Mouse (Mus musculus) cerebellum, adult 2 months (tissue): ENCODE measurements around the gene Spx. TPM values are rescaled to one million over a fixed set of nuclear protein-coding genes. Genes with fewer than 3 reads are reported as not detected.
A peak's percentile ranks its signal among the peaks of the same experiment; 100 is the strongest.

Experiments
- DNase-seq, 2 experiments: peaks; one replicate each; pipeline ENCODE4 v3.0.0; 2021
- H3K27ac ChIP-seq: fragments of 200-500 bp; 2 replicates; pipeline ENCODE4 v1.5.1; 2012; ENCODE audit warnings: low read length, control low read depth, inconsistent platforms; ENCODE audit not compliant: insufficient read depth
- H3K27me3 ChIP-seq: fragments of 200-500 bp; 2 replicates; pipeline ENCODE4 v1.6.1; 2012; ENCODE audit warnings: inconsistent platforms, mild to moderate bottlenecking, low read length, moderate library complexity; ENCODE audit not compliant: control insufficient read depth, insufficient read depth
- H3K4me1 ChIP-seq: fragments of 200-500 bp; 2 replicates; pipeline ENCODE4 v1.6.1; 2011; ENCODE audit warnings: low read length; ENCODE audit not compliant: control insufficient read depth, insufficient read depth
- H3K4me3 ChIP-seq: fragments of 200-500 bp; replicated peaks from 2 replicates; pipeline ENCODE3; 2011; ENCODE audit warnings: mild to moderate bottlenecking, low read depth, low read length, control low read depth; ENCODE audit not compliant: insufficient read depth
- CTCF ChIP-seq: fragments of 200-500 bp; IDR thresholded peaks from 2 replicates; pipeline ENCODE4 v1.5.1; 2011; ENCODE audit warnings: low read depth, mild to moderate bottlenecking, control low read depth, low read length, moderate library complexity, borderline replicate concordance; ENCODE audit not compliant: insufficient read depth
- POLR2A ChIP-seq: fragments of 200-500 bp; IDR thresholded peaks from 2 replicates; pipeline ENCODE4 v1.6.1; 2011; ENCODE audit warnings: low read length, control low read depth, borderline replicate concordance; ENCODE audit not compliant: insufficient read depth
- WGBS: fragments of 180-500 bp; shearing (Covaris S2); methylation state at CpG from one replicate; pipeline ENCODE4 v1.1.7; 2018; 5-methylcytosine and 5-hydroxymethylcytosine counted together
- polyA plus RNA-seq: library from polyadenylated mRNA; depleted of rRNA; stranded (reverse); fragments of >200 nt; gene quantifications from 2 replicates; pipeline ENCODE4 v1.2.3, GENCODE M21; 2012

Gene Spx
- polyA plus RNA-seq, 1 experiment: 8.8 TPM

GRCm38 (mm10) chr6:142379961-142380360, 33.3 kb upstream of the Spx start:
- Histone ChIP-seq H3K4me1 (no peaks in the 10 kb centered on the region), H3K27me3 (no peaks in the 10 kb centered on the region), H3K4me3 (no peak overlapping the region), H3K27ac (no peak overlapping the region)
- WGBS: 78% methylated on average over 6 of the region's 6 CpGs
- TF ChIP-seq POLR2A (no peak), CTCF (no peak)
- no peak for DNase-seq

GRCm38 (mm10) chr6:142381615-142382014, 31.6 kb upstream of the Spx start:
- WGBS: 88% methylated on average over 7 of the region's 7 CpGs
- TF ChIP-seq CTCF (no peak), POLR2A (no peak)

GRCm38 (mm10) chr6:142384521-142384920, 28.7 kb upstream of the Spx start:
- DNase-seq: no peak
- TF ChIP-seq CTCF (no peak), POLR2A (no peak)
- Histone ChIP-seq H3K27ac (no peak overlapping the region), H3K4me3 (no peak overlapping the region), H3K27me3 (no peaks in the 10 kb centered on the region), H3K4me1 (peaks cover 2% of the 10 kb centered on the region; the same call in 1 of the 2 replicates)
- 87% methylated on average over 9 of the region's 9 CpGs for WGBS

More at GRCm38 (mm10) chr6:142381615-142382014, 31.6 kb upstream of the Spx start:
- Histone ChIP-seq H3K4me1 (no peaks in the 10 kb centered on the region), H3K4me3 (no peak overlapping the region), H3K27me3 (no peaks in the 10 kb centered on the region), H3K27ac (no peak overlapping the region)
- no peak for DNase-seq

- WGBS: 5% methylated on average over 31 of the region's 31 CpGs
- Histone ChIP-seq H3K4me3 (peak overlapping the region; percentile 88), H3K4me1 (peaks cover 2% of the 10 kb centered on the region; the same call in 1 of the 2 replicates), H3K27me3 (no peaks in the 10 kb centered on the region), H3K27ac (peak overlapping the region; percentile 42; the same call in 1 of the 2 replicates)
- TF ChIP-seq CTCF (no peak), POLR2A (no peak)
- no peak for DNase-seq
Measured at GRCm38 (mm10) chr6:142386285-142387010, 26.8 kb upstream of the Spx start.

GRCm38 (mm10) chr6:142387011-142387754, 26.1 kb upstream of the Spx start, which contains the start of the genes Recql and Golt1b:
Gene Recql, minus strand, starts transcription at chr6:142387087.
Gene Golt1b, plus strand, starts transcription at chr6:142387221.
- Histone ChIP-seq H3K4me1 (peaks cover 2% of the 10 kb centered on the region; the same call in 1 of the 2 replicates), H3K27me3 (no peaks in the 10 kb centered on the region), H3K4me3 (peak within 1 kb of the TSS; percentile 88), H3K27ac (peak within 1 kb of the TSS; percentile 42)
- WGBS: under 1% methylated on average over 87 of the region's 87 CpGs
- TF ChIP-seq CTCF (no peak), POLR2A (peak; percentile 56; the same call in 1 of the 2 replicates)
- DNase-seq: peak; percentile 98 to 99

GRCm38 (mm10) chr6:142387755-142388271, 25.4 kb upstream of the Spx start:
- Histone ChIP-seq H3K4me1 (peaks cover 2% of the 10 kb centered on the region; the same call in 1 of the 2 replicates), H3K27ac (no peak overlapping the region), H3K4me3 (peak overlapping the region; percentile 86), H3K27me3 (no peaks in the 10 kb centered on the region)
- TF ChIP-seq CTCF: no peak
- TF ChIP-seq POLR2A: no peak
- no peak for DNase-seq
- 11% methylated on average over 8 of the region's 8 CpGs for WGBS

- TF ChIP-seq CTCF: no peak
- no peak for TF ChIP-seq POLR2A
- WGBS: 51% methylated on average over 2 of the region's 2 CpGs
- Histone ChIP-seq H3K27me3 (no peaks in the 10 kb centered on the region), H3K4me3 (no peak overlapping the region), H3K27ac (no peak overlapping the region), H3K4me1 (peaks cover 5% of the 10 kb centered on the region; the same call in 1 of the 2 replicates)
- DNase-seq: no peak
Measured at GRCm38 (mm10) chr6:142389101-142389500, 24.1 kb upstream of the Spx start.
